Mouse (Mus musculus) erythroid progenitor cell, adult 5-6 weeks (primary cell): ENCODE data around the gene Rusc2. TPM values are rescaled to one million over a fixed set of nuclear protein-coding genes. Genes with fewer than 3 reads are reported as not detected.

Source experiments
- ATAC-seq: replicated peaks from 2 replicates; pipeline ENCODE4 v1.8.0; 2016; ENCODE audit warnings: moderate number of reproducible peaks, mild to moderate bottlenecking, moderate TSS enrichment, inconsistent platforms; ENCODE audit not compliant: poor library complexity, low FRiP score, severe bottlenecking
- total RNA-seq, 2 experiments: library from RNA; stranded (forward) in 1 of 2; stranded (reverse) in 1 of 2; fragments of 150-400 nt in 1 of 2; fragments of 186-747, 209-891 nt in 1 of 2; gene quantifications; 2 replicates each; pipeline versions ENCODE4 v1.2.3 to v1.2.4; 2015 to 2017; ENCODE audit warnings: low replicate concordance in 2 of 2

Gene Rusc2
- total RNA-seq, 2 experiments from 2014 or later, result not detected

DNA sequence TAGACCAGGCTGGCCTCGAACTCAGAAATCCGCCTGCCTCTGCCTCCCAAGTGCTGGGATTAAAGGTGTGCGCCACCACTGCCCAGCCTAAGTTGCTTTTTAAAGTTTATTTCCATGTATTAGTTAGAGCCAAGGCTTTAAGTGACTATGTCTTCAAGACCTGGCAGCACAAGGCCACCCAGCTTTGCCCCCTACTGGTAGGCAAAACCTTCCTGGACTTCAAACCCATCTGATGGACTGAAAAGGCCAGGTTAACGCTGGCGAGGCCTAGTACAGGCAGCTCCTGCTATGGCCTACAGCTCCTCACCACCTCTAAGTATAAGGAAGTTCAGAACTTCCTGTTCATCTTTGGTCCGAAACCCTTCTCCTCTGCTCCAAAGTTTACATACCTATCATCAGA, 94.8 kb downstream of the Rusc2 start:
- ATAC-seq, result no peak

Other genes starting within 250 kb of the Rusc2 start
- not detected in 2 replicates for gene Atp8b5, start 114.8 kb upstream of the Rusc2 start, total RNA-seq (2015; ENCODE audit: low replicate concordance)
- gene Atp8b5, start 114.8 kb upstream of the Rusc2 start, total RNA-seq (2017; ENCODE audit: low replicate concordance), result not detected in 2 replicates
- not detected in 2 replicates for gene Fam166b, start 47.2 kb downstream of the Rusc2 start, total RNA-seq (2015; ENCODE audit: low replicate concordance)
- not detected in 2 replicates for gene Fam166b, start 47.2 kb downstream of the Rusc2 start, total RNA-seq (2017; ENCODE audit: low replicate concordance)
- gene Tesk1, start 60.0 kb downstream of the Rusc2 start, total RNA-seq (2015; ENCODE audit: low replicate concordance), result 0.84 and 2.5 TPM in 2 replicates
- 0.23 and 0.77 TPM in 2 replicates for gene Tesk1, start 60.0 kb downstream of the Rusc2 start, total RNA-seq (2017; ENCODE audit: low replicate concordance)
- 17.2 and 22.3 TPM in 2 replicates for gene Cd72, start 72.6 kb downstream of the Rusc2 start, total RNA-seq (2015; ENCODE audit: low replicate concordance)
- 23.1 and 23.5 TPM in 2 replicates for gene Cd72, start 72.6 kb downstream of the Rusc2 start, total RNA-seq (2017; ENCODE audit: low replicate concordance)
- gene Sit1, start 101.8 kb downstream of the Rusc2 start, total RNA-seq (2015; ENCODE audit: low replicate concordance), result not detected in 2 replicates
- gene Sit1, start 101.8 kb downstream of the Rusc2 start, total RNA-seq (2017; ENCODE audit: low replicate concordance), result 3.2 TPM in 1 of 2 replicates, not detected in the other
- gene Ccdc107, start 110.9 kb downstream of the Rusc2 start, total RNA-seq (2015; ENCODE audit: low replicate concordance), result 26.0 and 46.9 TPM in 2 replicates
- 38.5 and 41.1 TPM in 2 replicates for gene Ccdc107, start 110.9 kb downstream of the Rusc2 start, total RNA-seq (2017; ENCODE audit: low replicate concordance)
- gene Arhgef39, start 117.7 kb downstream of the Rusc2 start, total RNA-seq (2015; ENCODE audit: low replicate concordance), result 233 and 242 TPM in 2 replicates
- 202 and 213 TPM in 2 replicates for gene Arhgef39, start 117.7 kb downstream of the Rusc2 start, total RNA-seq (2017; ENCODE audit: low replicate concordance)
- gene Car9, start 125.0 kb downstream of the Rusc2 start, total RNA-seq (2015; ENCODE audit: low replicate concordance), result 1.7 TPM in 1 of 2 replicates, not detected in the other
- gene Car9, start 125.0 kb downstream of the Rusc2 start, total RNA-seq (2017; ENCODE audit: low replicate concordance), result not detected in 2 replicates
- not detected in 2 replicates for gene Tpm2, start 141.8 kb downstream of the Rusc2 start, total RNA-seq (2015; ENCODE audit: low replicate concordance)
- not detected in 2 replicates for gene Tpm2, start 141.8 kb downstream of the Rusc2 start, total RNA-seq (2017; ENCODE audit: low replicate concordance)
- 8.0 and 12.3 TPM in 2 replicates for gene Creb3, start 180.4 kb downstream of the Rusc2 start, total RNA-seq (2015; ENCODE audit: low replicate concordance)
- gene Creb3, start 180.4 kb downstream of the Rusc2 start, total RNA-seq (2017; ENCODE audit: low replicate concordance), result 9.6 and 45.0 TPM in 2 replicates
- 111 and 144 TPM in 2 replicates for gene Tln1, start 180.7 kb downstream of the Rusc2 start, total RNA-seq (2015; ENCODE audit: low replicate concordance)
- 643 and 746 TPM in 2 replicates for gene Tln1, start 180.7 kb downstream of the Rusc2 start, total RNA-seq (2017; ENCODE audit: low replicate concordance)
- gene Rgp1, start 196.7 kb downstream of the Rusc2 start, total RNA-seq (2015; ENCODE audit: low replicate concordance), result 29.2 and 31.0 TPM in 2 replicates
- gene Rgp1, start 196.7 kb downstream of the Rusc2 start, total RNA-seq (2017; ENCODE audit: low replicate concordance), result 10.1 and 32.7 TPM in 2 replicates
- gene Gba2, start 196.9 kb downstream of the Rusc2 start, total RNA-seq (2015; ENCODE audit: low replicate concordance), result 22.3 and 28.1 TPM in 2 replicates
- gene Gba2, start 196.9 kb downstream of the Rusc2 start, total RNA-seq (2017; ENCODE audit: low replicate concordance), result 23.5 and 32.1 TPM in 2 replicates
- not detected in 2 replicates for gene Msmp, start 202.5 kb downstream of the Rusc2 start, total RNA-seq (2015; ENCODE audit: low replicate concordance)
- not detected in 2 replicates for gene Msmp, start 202.5 kb downstream of the Rusc2 start, total RNA-seq (2017; ENCODE audit: low replicate concordance)
- 10.8 TPM in 1 of 2 replicates, not detected in the other for gene Npr2, start 250.0 kb downstream of the Rusc2 start, total RNA-seq (2015; ENCODE audit: low replicate concordance)
- 0.13 TPM in 1 of 2 replicates, not detected in the other for gene Npr2, start 250.0 kb downstream of the Rusc2 start, total RNA-seq (2017; ENCODE audit: low replicate concordance)